Mouse (Mus musculus) kidney, adult 2 months (tissue): ENCODE results near the gene Rora.

ENCODE experiments used
- CTCF ChIP-seq: fragments of 200-500 bp; conservative IDR thresholded peaks from 2 replicates; pipeline ENCODE4 v1.5.1; 2011; ENCODE audit warnings: low read depth, mild to moderate bottlenecking, control low read depth, low read length, moderate library complexity, mixed read lengths; ENCODE audit not compliant: insufficient read depth, insufficient read length
- POLR2A ChIP-seq: fragments of 200-500 bp; IDR thresholded peaks from one replicate; pipeline ENCODE4 v1.6.1; 2011; ENCODE audit warnings: low read depth, low read length, control low read depth

DNA sequence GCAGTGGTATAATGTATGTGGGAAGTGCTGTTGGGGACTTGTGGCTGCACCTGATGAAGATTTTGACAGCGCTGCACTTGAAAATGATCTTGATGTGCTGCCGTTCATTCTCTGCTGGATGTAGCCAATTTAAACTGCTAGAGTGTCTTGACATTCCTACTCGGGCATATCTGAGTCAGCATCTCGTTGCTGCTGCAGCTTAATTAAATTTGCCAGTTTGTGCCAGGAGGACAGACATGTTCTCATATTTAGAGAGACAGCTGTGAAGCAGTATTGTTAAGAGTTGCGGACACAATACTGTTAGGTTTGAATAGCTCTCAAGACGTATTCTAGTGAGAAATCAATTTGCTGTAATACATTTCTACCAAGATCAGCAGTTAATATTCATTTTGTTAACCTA lies 751.1 kb downstream of the Rora start:
- TF ChIP-seq CTCF (no peak), POLR2A (no peak)
